Mouse (Mus musculus): Measurements from ENCODE around the gene Ttll1. TPM values are rescaled to one million over a fixed set of nuclear protein-coding genes. Genes with fewer than 3 reads are reported as not detected.

Gene Ttll1
- polyA plus RNA-seq, 1 experiment from 2014 or later = 10.2 TPM

- no peaks in the 10 kb centered on the region for H3K4me1 ChIP-seq (replicated peaks; ENCODE audit: control insufficient read depth, insufficient read depth)
- WGBS = 62% methylated on average over 9 of the region's 9 CpGs
- no peak for DNase-seq (ENCODE audit: low spot score)
- H3K9me3 ChIP-seq (ENCODE audit: control insufficient read depth, low read length) = no peaks in the 10 kb centered on the region
- H3K9ac ChIP-seq (ENCODE audit: low read length) = no peak overlapping the region
- H3K27me3 ChIP-seq (ENCODE audit: control insufficient read depth, insufficient read depth, low read length) = no peaks in the 10 kb centered on the region
- no peak overlapping the region for H3K27ac ChIP-seq (replicated peaks)
- no peak overlapping the region for H3K4me2 ChIP-seq (replicated peaks; ENCODE audit: low read depth)
- peak; percentile 49; the same call in 1 of the 2 replicates for ATAC-seq (ENCODE audit: low FRiP score, low TSS enrichment)
- TF ChIP-seq EP300 (optimal IDR thresholded peaks at IDR 0.05) (no peak), CTCF (IDR thresholded peaks at IDR 0.05; ENCODE audit: low read depth) (no peak)
- no peak overlapping the region for H3K4me3 ChIP-seq (ENCODE audit: low read depth, low read length)
- H3K36me3 ChIP-seq (ENCODE audit: control insufficient read depth, insufficient read depth, low read length) = peaks cover 4% of the 10 kb centered on the region; the same call in 1 of the 2 replicates
These were observed 31.1 kb upstream of the Ttll1 start for GRCm38 (mm10) chr15:83541647-83542287.

- no peak overlapping the region for H3K9ac ChIP-seq (ENCODE audit: low read length)
- H3K4me1 ChIP-seq (replicated peaks; ENCODE audit: control insufficient read depth, insufficient read depth) = no peaks in the 10 kb centered on the region
- no peaks in the 10 kb centered on the region for H3K36me3 ChIP-seq (ENCODE audit: control insufficient read depth, insufficient read depth, low read length)
- ATAC-seq (ENCODE audit: low FRiP score, low TSS enrichment) (no peak), DNase-seq (ENCODE audit: low spot score) (no peak)
- no peaks in the 10 kb centered on the region for H3K27me3 ChIP-seq (ENCODE audit: control insufficient read depth, insufficient read depth, low read length)
- no peak overlapping the region for H3K4me2 ChIP-seq (replicated peaks; ENCODE audit: low read depth)
- WGBS = 45% methylated on average over 4 of the region's 4 CpGs
- no peaks in the 10 kb centered on the region for H3K9me3 ChIP-seq (ENCODE audit: control insufficient read depth, low read length)
- H3K27ac ChIP-seq (replicated peaks) = no peak overlapping the region
- no peak for TF ChIP-seq EP300 (optimal IDR thresholded peaks at IDR 0.05)
- TF ChIP-seq CTCF (IDR thresholded peaks at IDR 0.05; ENCODE audit: low read depth) = no peak
- no peak overlapping the region for H3K4me3 ChIP-seq (ENCODE audit: low read depth, low read length)
These were observed 29.2 kb upstream of the Ttll1 start for GRCm38 (mm10) chr15:83539905-83540304.

- Histone ChIP-seq H3K27me3 (ENCODE audit: control insufficient read depth, insufficient read depth, low read length) (no peaks in the 10 kb centered on the region), H3K4me1 (replicated peaks; ENCODE audit: control insufficient read depth, insufficient read depth) (no peaks in the 10 kb centered on the region), H3K9ac (ENCODE audit: low read length) (no peak overlapping the region), H3K9me3 (ENCODE audit: control insufficient read depth, low read length) (no peaks in the 10 kb centered on the region), H3K36me3 (ENCODE audit: control insufficient read depth, insufficient read depth, low read length) (no peaks in the 10 kb centered on the region), H3K4me2 (replicated peaks; ENCODE audit: low read depth) (no peak overlapping the region), H3K4me3 (ENCODE audit: low read depth, low read length) (no peak overlapping the region), H3K27ac (replicated peaks) (no peak overlapping the region)
- TF ChIP-seq CTCF (IDR thresholded peaks at IDR 0.05; ENCODE audit: low read depth) (no peak), EP300 (optimal IDR thresholded peaks at IDR 0.05) (no peak)
- ATAC-seq (ENCODE audit: low FRiP score, low TSS enrichment) = no peak
- DNase-seq (ENCODE audit: low spot score) = no peak
- WGBS = 92% methylated on average over 2 of the region's 2 CpGs
These were observed 28.2 kb upstream of the Ttll1 start for GRCm38 (mm10) chr15:83538855-83539254.

GRCm38 (mm10) chr15:83535890-83536231, 25.2 kb upstream of the Ttll1 start:
- Histone ChIP-seq H3K9me3 (ENCODE audit: control insufficient read depth, low read length) (no peaks in the 10 kb centered on the region), H3K27me3 (ENCODE audit: control insufficient read depth, insufficient read depth, low read length) (no peaks in the 10 kb centered on the region), H3K36me3 (ENCODE audit: control insufficient read depth, insufficient read depth, low read length) (no peaks in the 10 kb centered on the region), H3K9ac (ENCODE audit: low read length) (no peak overlapping the region), H3K27ac (replicated peaks) (no peak overlapping the region), H3K4me2 (replicated peaks; ENCODE audit: low read depth) (no peak overlapping the region), H3K4me1 (replicated peaks; ENCODE audit: control insufficient read depth, insufficient read depth) (no peaks in the 10 kb centered on the region; the same call in 1 of the 2 replicates), H3K4me3 (ENCODE audit: low read depth, low read length) (no peak overlapping the region)
- no peak for TF ChIP-seq EP300 (optimal IDR thresholded peaks at IDR 0.05)
- TF ChIP-seq CTCF (IDR thresholded peaks at IDR 0.05; ENCODE audit: low read depth) = no peak
- ATAC-seq (ENCODE audit: low FRiP score, low TSS enrichment) (no peak), DNase-seq (ENCODE audit: low spot score) (no peak)
- WGBS = 71% methylated on average over 6 of the region's 6 CpGs

GRCm38 (mm10) chr15:83534960-83535889, 24.5 kb upstream of the Ttll1 start:
- H3K36me3 ChIP-seq (ENCODE audit: control insufficient read depth, insufficient read depth, low read length) = no peaks in the 10 kb centered on the region
- DNase-seq (ENCODE audit: low spot score) = peak; percentile 70
- H3K9ac ChIP-seq (ENCODE audit: low read length) = no peak overlapping the region; the same call in 1 of the 2 replicates
- no peak overlapping the region for H3K4me2 ChIP-seq (replicated peaks; ENCODE audit: low read depth)
- no peaks in the 10 kb centered on the region; the same call in 1 of the 2 replicates for H3K4me1 ChIP-seq (replicated peaks; ENCODE audit: control insufficient read depth, insufficient read depth)
- TF ChIP-seq EP300 (optimal IDR thresholded peaks at IDR 0.05) (no peak), CTCF (IDR thresholded peaks at IDR 0.05; ENCODE audit: low read depth) (no peak)
- 46% methylated on average over 17 of the region's 17 CpGs for WGBS
- peak overlapping the region; percentile 58; the same call in 1 of the 2 replicates for H3K27ac ChIP-seq (replicated peaks)
- no peaks in the 10 kb centered on the region for H3K27me3 ChIP-seq (ENCODE audit: control insufficient read depth, insufficient read depth, low read length)
- H3K4me3 ChIP-seq (ENCODE audit: low read depth, low read length) = no peak overlapping the region
- ATAC-seq (ENCODE audit: low FRiP score, low TSS enrichment) = peak; percentile 82
- H3K9me3 ChIP-seq (ENCODE audit: control insufficient read depth, low read length) = no peaks in the 10 kb centered on the region

Measured in stomach, postnatal 0 days (tissue).